Mouse (Mus musculus): ENCODE results near the gene Galntl6. TPM values are rescaled to one million over a fixed set of nuclear protein-coding genes. Genes with fewer than 3 reads are reported as not detected.
A peak's percentile ranks its signal among the peaks of the same experiment; 100 is the strongest.

Gene Galntl6
- polyA plus RNA-seq, 1 experiment: 0.37 TPM

DNA sequence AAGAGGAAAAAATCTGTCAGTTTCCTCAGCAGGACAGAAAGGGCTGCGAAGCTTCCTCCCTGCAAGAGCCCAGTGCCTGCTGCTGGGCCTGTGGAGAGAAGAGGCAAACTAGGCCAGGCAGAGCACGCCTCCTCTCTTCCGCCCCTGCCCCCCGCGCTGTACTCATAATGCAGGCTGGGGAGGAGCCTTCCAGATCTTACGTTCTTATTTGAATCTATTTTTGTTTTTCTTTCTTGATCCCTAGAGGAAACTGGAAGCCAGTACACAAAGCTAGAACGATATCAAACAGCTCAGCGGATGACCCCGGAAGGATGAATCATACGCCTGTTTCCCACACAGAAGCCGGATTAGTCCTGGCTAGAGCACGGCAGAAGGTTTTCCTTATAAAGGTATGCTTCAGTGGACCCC is 1112.6 kb downstream of the Galntl6 start:
- peak overlapping the region; percentile 46 for H3K4me3 ChIP-seq (replicated peaks; ENCODE audit: control insufficient read depth, low read depth, low read length)
- peaks cover 1% of the 10 kb centered on the region; the same call in 1 of the 2 replicates for H3K4me1 ChIP-seq (ENCODE audit: control insufficient read depth, insufficient read depth, low read length)
- TF ChIP-seq POLR2A (IDR thresholded peaks at IDR 0.05; ENCODE audit: borderline replicate concordance, control insufficient read depth, low read depth, low read length) (peak; percentile 33; the same call in 1 of the 2 replicates), CTCF (IDR thresholded peaks at IDR 0.05; ENCODE audit: control insufficient read depth, insufficient read depth, low read length) (no peak)
- peak overlapping the region; percentile 9; the same call in 1 of the 2 replicates for H3K27ac ChIP-seq (ENCODE audit: control insufficient read depth, insufficient read depth, low read depth, low read length, poor library complexity)
- 5% methylated on average over 12 of the region's 12 CpGs for WGBS

DNA sequence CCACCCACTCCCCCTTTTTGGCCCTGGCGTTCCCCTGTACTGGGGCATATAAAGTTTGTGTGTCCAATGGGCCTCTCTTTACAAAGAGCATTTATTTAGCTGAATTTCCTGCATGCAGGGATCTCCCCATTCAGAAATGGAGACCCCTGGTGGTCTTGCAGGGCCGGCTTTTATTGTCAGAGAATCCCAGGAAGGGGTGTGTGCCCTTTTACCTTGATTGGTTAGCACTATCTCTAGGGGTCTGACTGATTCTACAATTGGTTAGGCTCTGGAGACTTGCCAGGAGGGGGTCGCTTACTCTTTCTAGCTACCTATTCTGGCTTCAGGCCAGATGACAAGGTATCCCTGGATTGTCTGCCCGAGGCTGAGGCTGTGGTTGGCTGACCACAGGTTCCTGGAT is 1119.0 kb downstream of the Galntl6 start:
- Histone ChIP-seq H3K4me1 (ENCODE audit: control insufficient read depth, insufficient read depth, low read length) (no peaks in the 10 kb centered on the region), H3K4me3 (replicated peaks; ENCODE audit: control insufficient read depth, low read depth, low read length) (no peak overlapping the region), H3K27ac (ENCODE audit: control insufficient read depth, insufficient read depth, low read depth, low read length, poor library complexity) (no peak overlapping the region)
- 65% methylated on average over 4 of the region's 4 CpGs for WGBS
- no peak for TF ChIP-seq POLR2A (IDR thresholded peaks at IDR 0.05; ENCODE audit: borderline replicate concordance, control insufficient read depth, low read depth, low read length)
- no peak for TF ChIP-seq CTCF (IDR thresholded peaks at IDR 0.05; ENCODE audit: control insufficient read depth, insufficient read depth, low read length)

DNA sequence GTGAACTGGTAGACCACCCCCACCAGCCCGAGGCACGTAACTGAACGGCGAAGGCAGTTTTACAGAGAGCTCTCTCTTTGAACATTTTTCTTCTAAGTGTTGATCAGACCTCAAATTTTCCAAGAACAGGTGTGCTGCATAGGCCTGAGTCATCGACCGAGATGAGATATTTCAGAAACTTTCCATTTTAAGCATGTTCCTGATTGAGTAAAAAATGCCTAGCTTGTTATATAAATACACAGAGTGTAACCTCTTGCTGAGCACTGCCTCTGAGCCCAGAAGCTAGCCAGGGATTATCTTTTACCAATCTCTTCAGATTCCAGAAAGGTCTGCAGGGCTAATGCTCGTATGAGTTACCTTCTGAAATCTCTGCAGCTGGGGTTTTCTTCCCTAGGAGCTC is 1120.2 kb downstream of the Galntl6 start:
- H3K4me1 ChIP-seq (ENCODE audit: control insufficient read depth, insufficient read depth, low read length): no peaks in the 10 kb centered on the region
- 74% methylated on average over 7 of the region's 7 CpGs for WGBS
- no peak overlapping the region for H3K4me3 ChIP-seq (replicated peaks; ENCODE audit: control insufficient read depth, low read depth, low read length)
- TF ChIP-seq POLR2A (IDR thresholded peaks at IDR 0.05; ENCODE audit: borderline replicate concordance, control insufficient read depth, low read depth, low read length) (no peak), CTCF (IDR thresholded peaks at IDR 0.05; ENCODE audit: control insufficient read depth, insufficient read depth, low read length) (no peak)
- H3K27ac ChIP-seq (ENCODE audit: control insufficient read depth, insufficient read depth, low read depth, low read length, poor library complexity): no peak overlapping the region

DNA sequence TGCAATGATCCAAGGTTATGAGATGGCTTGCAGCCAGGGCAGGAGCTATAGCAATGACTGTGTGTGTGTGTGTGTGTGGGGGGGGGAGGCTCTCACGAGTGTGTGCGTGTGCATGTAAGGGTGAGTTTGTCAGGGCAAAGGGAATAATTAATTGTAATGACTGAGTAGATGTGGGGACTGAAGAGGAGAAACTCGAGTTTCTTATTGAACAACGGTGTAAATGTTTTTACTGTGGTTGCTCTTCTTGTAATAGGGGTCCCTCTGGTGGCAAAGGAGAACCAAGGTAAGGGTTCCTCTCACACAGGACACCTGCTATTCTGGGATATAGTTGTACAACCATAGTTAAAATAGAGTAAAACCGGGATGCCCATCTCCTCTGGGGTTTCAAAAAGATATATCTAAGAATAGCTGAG is 1121.1 kb downstream of the Galntl6 start:
- WGBS: 6% methylated on average over 5 of the region's 5 CpGs
- Histone ChIP-seq H3K27ac (ENCODE audit: control insufficient read depth, insufficient read depth, low read depth, low read length, poor library complexity) (no peak overlapping the region), H3K4me3 (replicated peaks; ENCODE audit: control insufficient read depth, low read depth, low read length) (no peak overlapping the region), H3K4me1 (ENCODE audit: control insufficient read depth, insufficient read depth, low read length) (no peaks in the 10 kb centered on the region)
- TF ChIP-seq CTCF (IDR thresholded peaks at IDR 0.05; ENCODE audit: control insufficient read depth, insufficient read depth, low read length): no peak
- TF ChIP-seq POLR2A (IDR thresholded peaks at IDR 0.05; ENCODE audit: borderline replicate concordance, control insufficient read depth, low read depth, low read length): no peak

DNA sequence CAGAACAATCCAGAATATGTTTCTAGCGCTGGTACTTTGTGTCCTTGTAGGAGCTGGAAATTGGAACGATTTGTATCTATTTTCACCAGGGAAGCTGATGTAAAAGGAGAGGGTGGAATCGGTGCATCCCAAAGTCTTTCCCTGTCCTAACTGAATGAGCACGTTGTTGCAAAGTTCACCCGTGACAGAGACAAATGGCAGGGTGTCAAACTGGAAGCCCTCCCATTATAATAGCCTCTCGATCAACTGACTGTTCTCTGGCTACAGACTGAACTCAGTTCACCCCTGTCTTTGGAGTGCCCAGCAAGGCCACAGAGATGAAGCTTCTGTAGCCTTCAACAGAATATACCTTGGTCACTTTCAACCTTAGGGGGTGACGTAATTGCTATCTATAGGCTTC is 1132.9 kb downstream of the Galntl6 start:
- Histone ChIP-seq H3K4me3 (replicated peaks; ENCODE audit: control insufficient read depth, low read depth, low read length) (no peak overlapping the region), H3K4me1 (ENCODE audit: control insufficient read depth, insufficient read depth, low read length) (no peaks in the 10 kb centered on the region), H3K27ac (ENCODE audit: control insufficient read depth, insufficient read depth, low read depth, low read length, poor library complexity) (no peak overlapping the region)
- TF ChIP-seq CTCF (IDR thresholded peaks at IDR 0.05; ENCODE audit: control insufficient read depth, insufficient read depth, low read length) (no peak), POLR2A (IDR thresholded peaks at IDR 0.05; ENCODE audit: borderline replicate concordance, control insufficient read depth, low read depth, low read length) (no peak)
- 71% methylated on average over 7 of the region's 7 CpGs for WGBS

DNA sequence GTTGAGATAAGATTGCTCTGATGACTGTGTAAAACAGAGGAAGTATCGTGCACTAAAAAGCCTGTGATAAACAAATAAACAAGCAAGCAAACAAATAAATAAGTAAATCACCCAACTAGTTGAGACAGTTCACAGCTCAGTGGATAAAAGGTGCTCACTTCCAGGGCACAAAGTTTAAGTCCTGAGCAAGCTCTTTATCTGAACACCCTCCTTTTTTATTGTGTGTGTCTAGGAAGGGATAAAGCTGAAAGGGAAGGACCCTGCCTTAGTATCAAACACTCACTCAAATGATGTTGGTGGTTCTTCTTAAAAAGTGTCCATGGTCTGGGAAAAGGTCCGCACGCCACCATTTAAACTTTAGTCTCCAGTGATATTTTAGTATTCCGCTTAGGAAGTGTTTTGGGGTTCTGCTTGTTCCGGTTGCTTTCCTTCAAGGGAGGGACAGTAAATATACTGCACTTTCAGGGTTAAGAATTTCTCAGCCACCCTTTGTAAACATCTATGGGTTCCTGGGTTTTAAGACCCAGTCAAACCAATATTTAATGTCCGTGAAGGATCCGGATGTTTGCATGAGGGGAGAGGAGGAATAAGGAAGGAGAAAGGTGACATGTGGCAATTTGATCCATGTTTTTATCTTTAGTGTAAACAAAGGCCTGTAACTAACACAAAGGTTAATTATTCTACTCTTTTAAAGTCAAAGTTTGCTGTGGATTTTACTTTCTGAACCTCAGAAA is 1134.3 kb downstream of the Galntl6 start:
- H3K4me3 ChIP-seq (replicated peaks; ENCODE audit: control insufficient read depth, low read depth, low read length): no peak overlapping the region
- TF ChIP-seq CTCF (IDR thresholded peaks at IDR 0.05; ENCODE audit: control insufficient read depth, insufficient read depth, low read length) (no peak), POLR2A (IDR thresholded peaks at IDR 0.05; ENCODE audit: borderline replicate concordance, control insufficient read depth, low read depth, low read length) (no peak)
- no peak overlapping the region for H3K27ac ChIP-seq (ENCODE audit: control insufficient read depth, insufficient read depth, low read depth, low read length, poor library complexity)
- H3K4me1 ChIP-seq (ENCODE audit: control insufficient read depth, insufficient read depth, low read length): no peaks in the 10 kb centered on the region
- 83% methylated on average over 7 of the region's 7 CpGs for WGBS

DNA sequence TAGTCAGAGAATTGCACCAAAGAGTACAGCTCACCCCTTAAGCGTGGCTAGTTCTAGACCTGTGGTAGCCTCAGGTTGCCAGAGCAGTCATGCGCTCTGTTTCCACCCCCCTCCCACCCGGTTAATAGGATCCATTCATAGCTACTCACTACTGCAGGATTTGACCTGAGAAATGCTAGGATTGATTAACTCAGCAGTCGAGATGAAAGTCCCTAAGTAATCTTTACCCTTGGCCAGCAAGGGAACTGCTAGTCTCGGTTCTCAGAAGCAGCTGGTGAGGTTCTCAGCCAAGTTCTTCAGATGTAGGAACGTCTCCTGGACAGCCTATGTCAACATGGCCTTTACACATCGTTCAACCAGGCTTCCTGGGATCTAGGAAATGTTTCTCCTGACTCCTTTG is 1135.7 kb downstream of the Galntl6 start:
- no peaks in the 10 kb centered on the region for H3K4me1 ChIP-seq (ENCODE audit: control insufficient read depth, insufficient read depth, low read length)
- TF ChIP-seq CTCF (IDR thresholded peaks at IDR 0.05; ENCODE audit: control insufficient read depth, insufficient read depth, low read length) (no peak), POLR2A (IDR thresholded peaks at IDR 0.05; ENCODE audit: borderline replicate concordance, control insufficient read depth, low read depth, low read length) (no peak)
- H3K27ac ChIP-seq (ENCODE audit: control insufficient read depth, insufficient read depth, low read depth, low read length, poor library complexity): no peak overlapping the region
- WGBS: 69% methylated on average over 7 of the region's 7 CpGs
- H3K4me3 ChIP-seq (replicated peaks; ENCODE audit: control insufficient read depth, low read depth, low read length): no peak overlapping the region

DNA sequence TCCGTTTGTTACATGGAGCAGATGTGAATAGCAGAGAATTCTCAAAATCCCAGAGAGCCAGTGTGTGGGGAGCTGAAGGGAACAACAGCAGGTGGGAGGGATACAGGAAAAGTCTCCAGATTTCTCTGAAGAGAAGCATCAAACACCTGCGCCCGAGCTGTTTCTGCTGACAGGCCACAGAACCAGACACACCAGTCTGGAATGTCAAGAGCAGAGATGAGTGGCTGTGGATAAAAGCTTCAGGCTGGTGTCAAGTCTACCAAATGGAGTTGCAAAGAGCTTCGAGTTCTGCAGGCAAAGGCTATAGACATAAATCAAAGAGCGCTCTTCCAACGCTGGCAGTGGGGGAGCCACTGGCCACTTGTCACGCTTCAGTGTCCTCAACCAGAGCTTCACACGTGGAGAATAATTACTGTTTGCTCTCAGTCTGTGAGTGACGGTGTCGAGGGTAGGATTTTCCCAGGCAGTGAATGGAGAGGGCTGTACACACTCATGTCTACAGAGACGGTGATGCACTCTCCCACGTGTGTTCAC is 1139.6 kb downstream of the Galntl6 start:
- WGBS: 63% methylated on average over 12 of the region's 12 CpGs
- TF ChIP-seq CTCF (IDR thresholded peaks at IDR 0.05; ENCODE audit: control insufficient read depth, insufficient read depth, low read length) (no peak), POLR2A (IDR thresholded peaks at IDR 0.05; ENCODE audit: borderline replicate concordance, control insufficient read depth, low read depth, low read length) (no peak)
- no peak overlapping the region for H3K27ac ChIP-seq (ENCODE audit: control insufficient read depth, insufficient read depth, low read depth, low read length, poor library complexity)
- H3K4me3 ChIP-seq (replicated peaks; ENCODE audit: control insufficient read depth, low read depth, low read length): no peak overlapping the region
- H3K4me1 ChIP-seq (ENCODE audit: control insufficient read depth, insufficient read depth, low read length): no peaks in the 10 kb centered on the region
